Mouse (Mus musculus): ENCODE data around the gene Nodal. TPM values are rescaled to one million over a fixed set of nuclear protein-coding genes. Genes with fewer than 3 reads are reported as not detected.

Gene Nodal
- polyA plus RNA-seq, 1 experiment from 2014 or later, result 0.10 TPM

DNA sequence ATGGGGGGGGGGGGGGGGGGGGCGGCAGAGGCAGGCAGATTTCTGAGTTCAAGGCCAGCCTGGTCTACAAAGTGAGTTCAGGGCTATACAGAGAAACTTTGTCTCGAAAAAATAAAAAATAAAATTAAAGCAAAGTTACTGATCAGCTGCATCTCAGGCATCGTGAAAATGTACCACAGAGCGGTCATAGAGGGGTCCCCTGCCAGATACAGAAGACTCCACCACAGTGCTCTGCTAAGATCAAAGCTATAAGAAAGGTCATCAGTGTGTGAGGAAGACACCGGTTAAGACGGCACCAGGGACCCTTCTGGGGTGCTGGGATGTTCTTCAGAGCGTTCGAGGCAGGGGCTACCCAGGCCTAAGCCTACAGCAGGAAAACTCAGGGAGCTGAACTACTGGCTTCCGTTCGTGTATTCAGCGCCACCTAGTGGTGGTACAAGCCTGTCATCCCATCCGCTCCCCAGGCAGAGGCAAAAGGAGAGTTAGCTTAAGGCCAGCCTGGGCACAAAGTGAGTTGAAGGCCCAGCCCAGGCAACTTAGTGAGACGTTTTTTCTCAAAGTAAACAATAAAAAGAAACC, 18.5 kb upstream of the Nodal start:
- H3K4me2 ChIP-seq (replicated peaks), result no peak overlapping the region
- no peaks in the 10 kb centered on the region for H3K36me3 ChIP-seq
- no peak overlapping the region for H3K9ac ChIP-seq
- peak; percentile 39; the same call in 1 of the 2 replicates for ATAC-seq (ENCODE audit: insufficient number of reproducible peaks, insufficient read depth, low FRiP score, low TSS enrichment)
- WGBS, result 24% methylated on average over 13 of the region's 13 CpGs
- H3K27me3 ChIP-seq, result no peaks in the 10 kb centered on the region
- H3K4me3 ChIP-seq, result no peak overlapping the region
- no peak overlapping the region for H3K27ac ChIP-seq
- no peaks in the 10 kb centered on the region for H3K4me1 ChIP-seq
- H3K9me3 ChIP-seq, result no peaks in the 10 kb centered on the region

GRCm38 (mm10) chr10:61400407-61400806, 17.4 kb upstream of the Nodal start:
- no peaks in the 10 kb centered on the region for H3K36me3 ChIP-seq
- no peak for ATAC-seq (ENCODE audit: insufficient number of reproducible peaks, insufficient read depth, low FRiP score, low TSS enrichment)
- 90% methylated on average over 5 of the region's 5 CpGs for WGBS
- no peaks in the 10 kb centered on the region for H3K4me1 ChIP-seq
- no peaks in the 10 kb centered on the region for H3K9me3 ChIP-seq
- no peak overlapping the region for H3K9ac ChIP-seq
- no peaks in the 10 kb centered on the region for H3K27me3 ChIP-seq
- no peak overlapping the region for H3K4me2 ChIP-seq (replicated peaks)
- H3K4me3 ChIP-seq, result no peak overlapping the region
- no peak overlapping the region for H3K27ac ChIP-seq

- Histone ChIP-seq H3K27ac (no peak overlapping the region), H3K27me3 (0 out of 2 replicates have a peak, but pooled peaks cover 5% of the 10 kb centered on the region), H3K9ac (no peak overlapping the region), H3K4me1 (no peaks in the 10 kb centered on the region), H3K4me2 (replicated peaks) (no peak overlapping the region), H3K4me3 (no peak overlapping the region), H3K36me3 (no peaks in the 10 kb centered on the region), H3K9me3 (no peaks in the 10 kb centered on the region)
- whole genome bisulfite sequencing, result 71% methylated on average over 5 of the region's 5 CpGs
- ATAC-seq (ENCODE audit: insufficient number of reproducible peaks, insufficient read depth, low FRiP score, low TSS enrichment), result no peak
These were observed 15.3 kb upstream of the Nodal start for GRCm38 (mm10) chr10:61402480-61402879.

GRCm38 (mm10) chr10:61402911-61403310, 14.9 kb upstream of the Nodal start:
- 96% methylated on average over 2 of the region's 2 CpGs for WGBS
- Histone ChIP-seq H3K27ac (no peak overlapping the region), H3K4me1 (no peaks in the 10 kb centered on the region), H3K9ac (no peak overlapping the region), H3K4me3 (no peak overlapping the region), H3K9me3 (no peaks in the 10 kb centered on the region), H3K4me2 (replicated peaks) (no peak overlapping the region), H3K36me3 (no peaks in the 10 kb centered on the region), H3K27me3 (0 out of 2 replicates have a peak, but pooled peaks cover 5% of the 10 kb centered on the region)
- ATAC-seq (ENCODE audit: insufficient number of reproducible peaks, insufficient read depth, low FRiP score, low TSS enrichment), result no peak

DNA sequence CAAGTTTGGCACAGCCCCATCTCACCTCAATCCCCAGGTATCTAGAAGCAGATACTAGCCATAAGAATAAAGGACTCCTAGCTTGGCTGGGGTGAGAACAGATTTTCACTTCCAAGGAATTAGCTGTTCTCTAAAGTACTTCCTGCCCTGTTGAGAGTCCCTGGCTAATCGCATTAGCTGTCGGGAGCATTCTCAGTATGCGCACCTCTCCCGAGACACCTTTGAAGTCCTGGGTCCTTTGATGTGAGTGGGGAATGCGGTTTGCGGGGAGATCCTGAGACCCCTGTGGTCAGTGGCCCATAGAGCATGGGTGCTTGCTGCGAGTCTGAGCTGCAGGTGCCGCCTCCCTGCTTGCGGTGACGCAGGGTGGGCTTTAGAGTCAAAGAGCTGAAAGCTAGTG, 11.8 kb upstream of the Nodal start:
- H3K27ac ChIP-seq, result no peak overlapping the region
- 14% methylated on average over 10 of the region's 10 CpGs for WGBS
- no peak overlapping the region for H3K9ac ChIP-seq
- ATAC-seq (ENCODE audit: insufficient number of reproducible peaks, insufficient read depth, low FRiP score, low TSS enrichment), result no peak
- H3K36me3 ChIP-seq, result no peaks in the 10 kb centered on the region
- no peak overlapping the region for H3K4me2 ChIP-seq (replicated peaks)
- H3K4me3 ChIP-seq, result no peak overlapping the region
- H3K27me3 ChIP-seq, result 0 out of 2 replicates have a peak, but pooled peaks cover 8% of the 10 kb centered on the region
- H3K4me1 ChIP-seq, result 0 out of 2 replicates have a peak, but pooled peaks cover 5% of the 10 kb centered on the region
- H3K9me3 ChIP-seq, result no peaks in the 10 kb centered on the region

DNA sequence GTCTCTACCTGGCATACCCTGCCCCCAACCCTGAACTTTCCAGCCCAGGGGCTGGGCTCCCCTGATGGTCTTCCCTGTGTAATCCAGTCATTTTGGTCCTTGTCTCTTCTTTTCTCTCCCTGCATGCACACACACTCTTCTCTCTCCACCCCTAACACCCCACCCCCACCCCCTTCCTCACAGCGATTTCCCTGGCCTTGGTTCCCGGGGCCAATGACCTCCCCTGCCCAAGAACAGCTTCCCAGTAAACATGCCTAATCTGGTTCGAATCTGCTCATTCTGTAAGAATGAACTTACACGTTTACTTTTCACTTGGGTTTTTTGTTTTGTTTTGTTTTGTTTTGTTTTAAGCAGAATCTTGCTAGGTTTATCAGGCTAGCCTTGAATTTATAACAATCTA, 8.0 kb upstream of the Nodal start:
- Histone ChIP-seq H3K4me2 (replicated peaks) (no peak overlapping the region), H3K27ac (no peak overlapping the region), H3K9me3 (no peaks in the 10 kb centered on the region), H3K4me3 (no peak overlapping the region), H3K36me3 (no peaks in the 10 kb centered on the region), H3K27me3 (0 out of 2 replicates have a peak, but pooled peaks cover 8% of the 10 kb centered on the region), H3K4me1 (0 out of 2 replicates have a peak, but pooled peaks cover 5% of the 10 kb centered on the region), H3K9ac (no peak overlapping the region)
- WGBS, result 2% methylated on average over 4 of the region's 4 CpGs
- no peak for ATAC-seq (ENCODE audit: insufficient number of reproducible peaks, insufficient read depth, low FRiP score, low TSS enrichment)

- Histone ChIP-seq H3K4me1 (0 out of 2 replicates have a peak, but pooled peaks cover 5% of the 10 kb centered on the region), H3K27me3 (0 out of 2 replicates have a peak, but pooled peaks cover 10% of the 10 kb centered on the region)
- 26% methylated on average over 9 of the region's 9 CpGs for WGBS
These were observed 7.6 kb upstream of the Nodal start for GRCm38 (mm10) chr10:61410193-61410592.

GRCm38 (mm10) chr10:61412910-61413625, 4.7 kb upstream of the Nodal start:
- Histone ChIP-seq H3K27ac (no peak overlapping the region), H3K9me3 (no peaks in the 10 kb centered on the region), H3K9ac (no peak overlapping the region), H3K4me1 (0 out of 2 replicates have a peak, but pooled peaks cover 8% of the 10 kb centered on the region), H3K4me3 (no peak overlapping the region), H3K36me3 (no peaks in the 10 kb centered on the region), H3K4me2 (replicated peaks) (no peak overlapping the region), H3K27me3 (peaks cover 32% of the 10 kb centered on the region)
- WGBS, result 53% methylated on average over 21 of the region's 21 CpGs
- no peak for ATAC-seq (ENCODE audit: insufficient number of reproducible peaks, insufficient read depth, low FRiP score, low TSS enrichment)

More at GRCm38 (mm10) chr10:61410193-61410592, 7.6 kb upstream of the Nodal start:
- no peaks in the 10 kb centered on the region for H3K9me3 ChIP-seq
- no peaks in the 10 kb centered on the region for H3K36me3 ChIP-seq
- H3K4me2 ChIP-seq (replicated peaks), result no peak overlapping the region
- H3K27ac ChIP-seq, result no peak overlapping the region
- H3K9ac ChIP-seq, result no peak overlapping the region
- no peak for ATAC-seq (ENCODE audit: insufficient number of reproducible peaks, insufficient read depth, low FRiP score, low TSS enrichment)
- H3K4me3 ChIP-seq, result no peak overlapping the region

- Histone ChIP-seq H3K4me1 (peaks cover 10% of the 10 kb centered on the region; the same call in 1 of the 2 replicates), H3K27me3 (peaks cover 51% of the 10 kb centered on the region), H3K27ac (no peak overlapping the region), H3K9ac (no peak overlapping the region), H3K9me3 (no peaks in the 10 kb centered on the region), H3K36me3 (no peaks in the 10 kb centered on the region), H3K4me2 (replicated peaks) (no peak overlapping the region), H3K4me3 (no peak overlapping the region)
- 63% methylated on average over 3 of the region's 3 CpGs for WGBS
- no peak for ATAC-seq (ENCODE audit: insufficient number of reproducible peaks, insufficient read depth, low FRiP score, low TSS enrichment)
These were observed 2.5 kb upstream of the Nodal start for GRCm38 (mm10) chr10:61415240-61415639.

DNA sequence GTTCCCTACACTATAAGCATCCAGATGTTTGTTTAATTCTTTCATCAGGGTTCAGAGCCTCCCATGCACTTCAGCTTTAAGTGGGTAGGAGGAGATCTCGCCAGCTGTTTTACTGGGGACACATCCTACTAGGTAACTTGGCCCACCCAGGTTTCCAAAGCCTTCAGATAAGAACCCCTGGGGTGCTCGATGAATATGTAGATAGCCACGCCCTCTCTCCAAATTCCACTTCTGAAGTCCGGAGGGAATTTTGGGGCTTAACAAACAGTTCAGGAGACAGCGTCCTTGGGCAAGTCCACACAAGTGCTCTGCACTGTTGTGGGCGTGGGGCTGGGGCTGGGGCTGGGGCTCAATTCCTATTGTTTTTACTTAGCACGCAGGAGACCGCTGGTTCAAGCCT, 1.9 kb upstream of the Nodal start:
- Histone ChIP-seq H3K4me2 (replicated peaks) (no peak overlapping the region), H3K4me1 (peaks cover 8% of the 10 kb centered on the region; the same call in 1 of the 2 replicates), H3K27ac (no peak overlapping the region), H3K9ac (no peak overlapping the region), H3K36me3 (no peaks in the 10 kb centered on the region), H3K27me3 (peaks cover 57% of the 10 kb centered on the region), H3K9me3 (no peaks in the 10 kb centered on the region), H3K4me3 (no peak overlapping the region)
- 18% methylated on average over 8 of the region's 8 CpGs for WGBS
- no peak for ATAC-seq (ENCODE audit: insufficient number of reproducible peaks, insufficient read depth, low FRiP score, low TSS enrichment)

DNA sequence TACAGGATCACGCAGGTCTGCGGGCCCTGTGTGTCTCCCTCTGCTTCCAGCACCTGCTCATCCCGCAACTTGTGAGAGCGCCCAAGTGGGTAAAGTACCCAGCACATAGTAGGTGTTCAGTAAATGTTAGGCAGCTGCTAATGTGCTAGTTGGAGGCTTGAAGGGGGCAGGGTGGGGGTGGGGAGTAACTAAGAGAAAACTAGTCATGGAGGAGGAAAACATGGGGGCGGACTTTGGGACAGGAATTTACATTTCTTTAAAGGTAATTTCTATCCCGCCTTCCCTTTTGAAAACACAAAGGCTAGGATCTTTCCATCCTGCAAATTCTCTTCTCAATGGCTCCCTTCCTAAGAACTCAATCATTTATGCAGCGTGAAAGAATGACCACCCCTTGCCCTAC, 1.2 kb upstream of the Nodal start:
- no peak for ATAC-seq (ENCODE audit: insufficient number of reproducible peaks, insufficient read depth, low FRiP score, low TSS enrichment)
- peaks cover 8% of the 10 kb centered on the region; the same call in 1 of the 2 replicates for H3K4me1 ChIP-seq
- 32% methylated on average over 7 of the region's 7 CpGs for WGBS
- H3K36me3 ChIP-seq, result no peaks in the 10 kb centered on the region
- H3K27ac ChIP-seq, result no peak overlapping the region
- no peak overlapping the region for H3K4me3 ChIP-seq
- H3K9me3 ChIP-seq, result no peaks in the 10 kb centered on the region
- no peak overlapping the region for H3K9ac ChIP-seq
- H3K27me3 ChIP-seq, result peaks cover 61% of the 10 kb centered on the region
- no peak overlapping the region for H3K4me2 ChIP-seq (replicated peaks)

DNA sequence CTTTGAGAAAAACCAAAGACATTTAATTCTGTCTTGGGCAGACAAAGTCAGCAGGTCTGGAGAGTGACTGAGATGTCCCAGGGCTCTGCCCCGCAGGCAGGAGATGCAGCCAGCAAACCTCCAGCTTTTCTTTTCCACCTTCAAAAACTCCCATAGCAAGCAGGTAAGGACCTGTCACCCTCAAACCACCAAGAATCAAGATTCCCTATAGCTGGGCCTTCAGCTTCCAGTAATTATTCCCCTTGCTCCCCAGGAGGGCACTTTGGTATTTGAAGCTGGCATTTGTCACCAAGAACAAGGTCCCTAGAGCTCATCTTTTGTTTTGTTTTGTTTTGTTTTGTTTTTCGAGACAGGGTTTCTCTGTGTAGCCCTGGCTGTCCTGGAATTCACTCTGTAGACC, 726 bp upstream of the Nodal start:
- Histone ChIP-seq H3K4me3 (no peak overlapping the region), H3K9me3 (no peaks in the 10 kb centered on the region), H3K9ac (no peak overlapping the region), H3K36me3 (no peaks in the 10 kb centered on the region), H3K4me1 (peaks cover 8% of the 10 kb centered on the region; the same call in 1 of the 2 replicates), H3K4me2 (replicated peaks) (no peak overlapping the region), H3K27me3 (peaks cover 61% of the 10 kb centered on the region), H3K27ac (no peak overlapping the region)
- WGBS, result 37% methylated on average over 2 of the region's 2 CpGs
- no peak for ATAC-seq (ENCODE audit: insufficient number of reproducible peaks, insufficient read depth, low FRiP score, low TSS enrichment)
